Mouse (Mus musculus): ENCODE results near the gene Tnfsf12.
"Not testable (repeated sequence)": the region's sequence is repeated elsewhere in the genome, so short reads cannot be mapped to it uniquely, and the experiment has no call there.

Gene Tnfsf12

GRCm38 (mm10) chr11:69703814-69704612 is 8.4 kb upstream of the Tnfsf12 start:
- DNase-seq: no peak

- not testable (repeated sequence) for DNase-seq
Observed at GRCm38 (mm10) chr11:69703381-69703780, 7.7 kb upstream of the Tnfsf12 start.

GRCm38 (mm10) chr11:69702886-69703285 is 7.2 kb upstream of the Tnfsf12 start:
- DNase-seq: not testable (repeated sequence)

- no peak for DNase-seq
Observed at GRCm38 (mm10) chr11:69699595-69699994, 3.9 kb upstream of the Tnfsf12 start.

- no peak for DNase-seq
Observed at GRCm38 (mm10) chr11:69698574-69698973, 2.9 kb upstream of the Tnfsf12 start.

GRCm38 (mm10) chr11:69697396-69697795 is 1.7 kb upstream of the Tnfsf12 start:
- no peak for DNase-seq

GRCm38 (mm10) chr11:69695046-69695360 is 646 bp downstream of the Tnfsf12 start:
- DNase-seq: no peak

GRCm38 (mm10) chr11:69693421-69693965 is 2.2 kb downstream of the Tnfsf12 start:
- no peak for DNase-seq

GRCm38 (mm10) chr11:69692863-69693262 is 2.8 kb downstream of the Tnfsf12 start:
- no peak for DNase-seq

GRCm38 (mm10) chr11:69692196-69692811 is 3.3 kb downstream of the Tnfsf12 start:
- no peak for DNase-seq

- no peak for DNase-seq
Observed at GRCm38 (mm10) chr11:69689891-69690290, 5.8 kb downstream of the Tnfsf12 start.

GRCm38 (mm10) chr11:69687061-69687460 is 8.6 kb downstream of the Tnfsf12 start:
- no peak for DNase-seq

- no peak for DNase-seq
Observed at GRCm38 (mm10) chr11:69686377-69686776, 9.3 kb downstream of the Tnfsf12 start.

GRCm38 (mm10) chr11:69685526-69686148 is 10.0 kb downstream of the Tnfsf12 start, which contains the start of gene Tnfsf13:
TSS of gene Tnfsf13 (minus strand) at chr11:69685784.
- no peak for DNase-seq

GRCm38 (mm10) chr11:69684936-69685335 is 10.7 kb downstream of the Tnfsf12 start:
- no peak for DNase-seq

GRCm38 (mm10) chr11:69684128-69684745 is 11.4 kb downstream of the Tnfsf12 start:
- no peak for DNase-seq

GRCm38 (mm10) chr11:69683576-69683975 is 12.1 kb downstream of the Tnfsf12 start:
- DNase-seq: no peak

- DNase-seq: peak; percentile 88
Observed at GRCm38 (mm10) chr11:69682840-69683533, 12.7 kb downstream of the Tnfsf12 start.

GRCm38 (mm10) chr11:69682209-69682839 is 13.3 kb downstream of the Tnfsf12 start:
- no peak for DNase-seq

- DNase-seq: peak; percentile 97
Observed at GRCm38 (mm10) chr11:69681314-69682208, 14.1 kb downstream of the Tnfsf12 start, which contains the start of gene Senp3. TSS of gene Senp3 (minus strand) at chr11:69682084.
